Comparison of ENCODE assay signal across 10 mouse cellular contexts in genomic region chr11:116439269-116440240, GRCm38 (mm10). TPM values are rescaled to one million over a fixed set of nuclear protein-coding genes. Genes with fewer than 3 reads are reported as not detected.
A peak's percentile ranks its signal among the peaks of the same experiment; 100 is the strongest.
DNase-seq lines count a peak whose midpoint lies in the region; ATAC-seq and TF ChIP-seq lines count a peak whose summit lies in the region.
"Had no signal": no experiment of that assay in that cellular context is flagged by ENCODE, and none has a peak within 500 bp of the region (broad histone marks: within the 10 kb centered on the region; RNA-seq: fewer than 3 reads in every experiment).

No protein-coding gene starts in this region.

- peaks cover 55% of the 10 kb centered on the region for H3K4me1 ChIP-seq in liver, embryonic 12.5 days
- peaks cover 3% of the 10 kb centered on the region; the same call in 1 of the 2 replicates for H3K4me1 ChIP-seq in cortical plate, adult 2 months (ENCODE audit: control insufficient read depth, insufficient read depth, low read length)
- H3K4me1 ChIP-seq in thymus, adult 2 months (replicated peaks; ENCODE audit: control insufficient read depth, insufficient read depth, low read length) = peaks cover 38% of the 10 kb centered on the region

- 0 out of 2 replicates have a peak overlapping the region, but pooled peaks have one; percentile 11 for H3K4me3 ChIP-seq in gastrocnemius, adult 2 months
- no peak overlapping the region for H3K4me3 ChIP-seq in liver, embryonic 12.5 days
- H3K4me3 ChIP-seq in cortical plate, adult 2 months (ENCODE audit: insufficient read depth, low read length) = no peak overlapping the region
- no peak overlapping the region for H3K4me3 ChIP-seq in thymus, adult 2 months (ENCODE audit: control insufficient read depth, insufficient read depth, low read length)
- H3K4me3 ChIP-seq: embryonic facial prominence, embryonic 15.5 days had no signal

- no peak for TF ChIP-seq CTCF in gastrocnemius, adult 2 months (IDR thresholded peaks at IDR 0.05)
- no peak for TF ChIP-seq CTCF in cortical plate, adult 2 months (IDR thresholded peaks at IDR 0.05; ENCODE audit: extremely low read depth, insufficient read depth, low read length)
- 0 out of 2 replicates have a peak, but pooled peaks have one; percentile 18 for TF ChIP-seq CTCF in thymus, adult 2 months (IDR thresholded peaks at IDR 0.05; ENCODE audit: borderline replicate concordance, control insufficient read depth, extremely low read depth, insufficient read depth, low read length, poor library complexity)

- DNase-seq in gastrocnemius, adult 2 months = no peak
- DNase-seq in gastrocnemius, postnatal 14 days = no peak
- DNase-seq in liver = no peak
- peak; percentile 57 for DNase-seq in thymus, adult 2 months
- no peak for DNase-seq in cerebellum, adult 9-11 months
- no peak for DNase-seq in urinary bladder, postnatal 14 days (ENCODE audit: low spot score)

- ATAC-seq in liver, embryonic 12.5 days = no peak

- H3K27me3 ChIP-seq in liver, embryonic 12.5 days (replicated peaks) = no peaks in the 10 kb centered on the region
- no peaks in the 10 kb centered on the region for H3K27me3 ChIP-seq in thymus, adult 2 months (ENCODE audit: control insufficient read depth, insufficient read depth, low read length)
- H3K27me3 ChIP-seq: embryonic facial prominence, embryonic 15.5 days had no signal

- TF ChIP-seq POLR2A in cortical plate, adult 2 months (IDR thresholded peaks at IDR 0.05; ENCODE audit: extremely low read depth, insufficient read depth, low read length) = 0 out of 2 replicates have a peak, but pooled peaks have one; percentile 10
- TF ChIP-seq POLR2A in thymus, adult 2 months (IDR thresholded peaks at IDR 0.05; ENCODE audit: control insufficient read depth, extremely low read depth, insufficient read depth, low read length, poor library complexity) = no peak

- H3K9me3 ChIP-seq in liver, embryonic 12.5 days (replicated peaks) = no peaks in the 10 kb centered on the region
- H3K9me3 ChIP-seq: embryonic facial prominence, embryonic 15.5 days had no signal

- no peak overlapping the region for H3K9ac ChIP-seq in liver, embryonic 12.5 days
- H3K9ac ChIP-seq: embryonic facial prominence, embryonic 15.5 days had no signal

- peak overlapping the region; percentile 65 for H3K27ac ChIP-seq in gastrocnemius, adult 2 months
- H3K27ac ChIP-seq in liver, embryonic 12.5 days = peak overlapping the region; percentile 34; the same call in 1 of the 2 replicates
- H3K27ac ChIP-seq in cortical plate, adult 2 months (ENCODE audit: insufficient read depth, low read length) = no peak overlapping the region
- H3K27ac ChIP-seq in thymus, adult 2 months (ENCODE audit: control insufficient read depth, insufficient read depth, low read length) = peak overlapping the region; percentile 39; the same call in 1 of the 2 replicates
- H3K27ac ChIP-seq: embryonic facial prominence, embryonic 15.5 days had no signal

- peaks cover 55% of the 10 kb centered on the region for H3K36me3 ChIP-seq in liver, embryonic 12.5 days
- peaks cover 7% of the 10 kb centered on the region; the same call in 1 of the 2 replicates for H3K36me3 ChIP-seq in thymus, adult 2 months (ENCODE audit: control insufficient read depth, insufficient read depth, low read length)

- intact Hi-C loops in gastrocnemius, adult 2 months (cut with DNase I) = loop anchor here (5.0 kb wide), 1 partner anchor 52 kb away; no protein-coding TSS in a partner anchor
- intact Hi-C loops in gastrocnemius, postnatal 14 days (cut with DNase I; ENCODE audit: low total_unique reads) = loop anchor here (5.0 kb wide), 1 partner anchor 37 kb away; no protein-coding TSS in a partner anchor

- H3K4me2 ChIP-seq in liver, embryonic 12.5 days = no peak overlapping the region
- H3K4me2 ChIP-seq: embryonic facial prominence, embryonic 15.5 days had no signal

- WGBS in liver, embryonic 12.5 days (ENCODE audit: insufficient replicate concordance) = 80% methylated on average over 19 of the region's 19 CpGs
- 55% methylated on average over 19 of the region's 19 CpGs for WGBS in thymus, adult 2 months

RNA-seq across cellular contexts. Expression of gene Ubald2, which starts 5.7 kb away (rescaled TPM):
- 10 to 100 TPM; 38.7 to 50.9 TPM for total RNA-seq in gastrocnemius, adult 2 months (2021)
- total RNA-seq in gastrocnemius, postnatal 14 days (2021) = 10 to 100 TPM; 42.6 to 58.9 TPM
- 32.3 and 32.6 TPM in 2 replicates for polyA plus RNA-seq in liver, embryonic 12.5 days (2016; fragmentation: Nextera tagmentation; extraction: Ambion mirVana)
- 61.3 and 63.2 TPM in 2 replicates for polyA plus RNA-seq in cortical plate, adult 2 months (2012; rRNA removed)
- polyA plus RNA-seq in thymus, adult 2 months (2012; rRNA removed) = 558 and 566 TPM in 2 replicates

RNA-seq across cellular contexts. Expression of gene Qrich2, which starts 26.5 kb away (rescaled TPM):
- total RNA-seq in gastrocnemius, adult 2 months (2021) = under 1 TPM in 1 of 2 experiments, not detected in 1; 0.06 TPM
- total RNA-seq in gastrocnemius, postnatal 14 days (2021) = not detected
- polyA plus RNA-seq in liver, embryonic 12.5 days (2016; fragmentation: Nextera tagmentation; extraction: Ambion mirVana) = not detected in 2 replicates
- 0.06 and 0.13 TPM in 2 replicates for polyA plus RNA-seq in cortical plate, adult 2 months (2012; rRNA removed)
- polyA plus RNA-seq in thymus, adult 2 months (2012; rRNA removed) = 0.19 and 0.24 TPM in 2 replicates
- total RNA-seq: gastrocnemius, adult 8-10 months had no signal

RNA-seq across cellular contexts. Expression of gene Rnf157, which starts 26.7 kb away (rescaled TPM):
- 10 to 100 TPM; 24.3 to 32.0 TPM for total RNA-seq in gastrocnemius, adult 2 months (2021)
- 10 to 100 TPM; 38.3 to 48.7 TPM for total RNA-seq in gastrocnemius, postnatal 14 days (2021)
- polyA plus RNA-seq in liver, embryonic 12.5 days (2016; fragmentation: Nextera tagmentation; extraction: Ambion mirVana) = 2.9 and 4.3 TPM in 2 replicates
- 183 and 189 TPM in 2 replicates for polyA plus RNA-seq in cortical plate, adult 2 months (2012; rRNA removed)
- polyA plus RNA-seq in thymus, adult 2 months (2012; rRNA removed) = 98.7 and 119 TPM in 2 replicates

RNA-seq across cellular contexts. Expression of gene Prpsap1, which starts 54.4 kb away (rescaled TPM):
- 10 to 100 TPM; 14.2 to 15.1 TPM for total RNA-seq in gastrocnemius, adult 2 months (2021)
- total RNA-seq in gastrocnemius, postnatal 14 days (2021) = 10 to 100 TPM; 22.4 to 24.6 TPM
- polyA plus RNA-seq in liver, embryonic 12.5 days (2016; fragmentation: Nextera tagmentation; extraction: Ambion mirVana) = 69.9 and 77.1 TPM in 2 replicates
- 89.0 and 90.8 TPM in 2 replicates for polyA plus RNA-seq in cortical plate, adult 2 months (2012; rRNA removed)
- 86.0 and 132 TPM in 2 replicates for polyA plus RNA-seq in thymus, adult 2 months (2012; rRNA removed)

Comparison
In these comparisons a context has a peak if more than half of its experiments do, and no peak if none do; other contexts are left out.
1. RNA of gene Rnf157, which starts 26.7 kb away (polyA plus RNA-seq): 183 to 189 TPM in cortical plate, adult 2 months and 98.7 to 119 TPM in thymus, adult 2 months; 2.9 to 4.3 TPM in liver, embryonic 12.5 days; every median in the first group is over 10 times any median in the second.